Mouse (Mus musculus) thymus, adult 2 months (tissue): ENCODE measurements around the gene Dnah6. TPM values are rescaled to one million over a fixed set of nuclear protein-coding genes. Genes with fewer than 3 reads are reported as not detected.
A peak's percentile ranks its signal among the peaks of the same experiment; 100 is the strongest.

Experiments
- DNase-seq: peaks from one replicate; pipeline ENCODE4 v3.0.0; 2021
- H3K27ac ChIP-seq: fragments of 200-500 bp; 2 replicates; pipeline ENCODE4 v1.5.1; 2012; ENCODE audit warnings: low read length, control low read depth; ENCODE audit not compliant: control insufficient read depth, insufficient read depth
- H3K27me3 ChIP-seq: fragments of 200-500 bp; 2 replicates; pipeline ENCODE4 v1.6.1; 2012; ENCODE audit warnings: mild to moderate bottlenecking, low read length, moderate library complexity, mixed read lengths; ENCODE audit not compliant: control insufficient read depth, insufficient read depth
- H3K36me3 ChIP-seq: fragments of 200-500 bp; 2 replicates; pipeline ENCODE4 v1.6.1; 2012; ENCODE audit warnings: mild to moderate bottlenecking, low read length, moderate library complexity; ENCODE audit not compliant: control insufficient read depth, insufficient read depth
- H3K4me1 ChIP-seq: fragments of 200-500 bp; replicated peaks from 2 replicates; pipeline ENCODE4 v1.6.1; 2012; ENCODE audit warnings: low read length; ENCODE audit not compliant: control insufficient read depth, insufficient read depth
- H3K4me3 ChIP-seq: fragments of 200-500 bp; 2 replicates; pipeline ENCODE4 v1.5.1; 2012; ENCODE audit warnings: mild to moderate bottlenecking, low read length, control low read depth, moderate library complexity; ENCODE audit not compliant: control insufficient read depth, insufficient read depth
- CTCF ChIP-seq: fragments of 200-500 bp; IDR thresholded peaks from 2 replicates; pipeline ENCODE4 v1.5.1; 2012; ENCODE audit warnings: mild to moderate bottlenecking, control low read depth, low read length, moderate library complexity, borderline replicate concordance; ENCODE audit not compliant: control insufficient read depth, poor library complexity, insufficient read depth; ENCODE audit errors: extremely low read depth
- POLR2A ChIP-seq: fragments of 200-500 bp; IDR thresholded peaks from 2 replicates; pipeline ENCODE4 v1.6.1; 2012; ENCODE audit warnings: mild to moderate bottlenecking, low read length, control low read depth, moderate library complexity; ENCODE audit not compliant: control insufficient read depth, poor library complexity, insufficient read depth; ENCODE audit errors: extremely low read depth
- WGBS: fragments of 180-500 bp; shearing (Covaris S2); methylation state at CpG from one replicate; pipeline ENCODE4 v1.1.7; 2018; 5-methylcytosine and 5-hydroxymethylcytosine counted together
- polyA plus RNA-seq: library from polyadenylated mRNA; depleted of rRNA; stranded (reverse); fragments of >200 nt; gene quantifications from 2 replicates; pipeline ENCODE4 v1.2.3, GENCODE M21; 2012

The Dnah6 gene
- polyA plus RNA-seq, 1 experiment = 0.11 TPM

GRCm38 (mm10) chr6:72993688-72994082 lies 227.8 kb downstream of the Dnah6 start:
- TF ChIP-seq POLR2A (no peak), CTCF (no peak)
- DNase-seq = no peak
- no peaks in the 10 kb centered on the region for H3K36me3 ChIP-seq
- H3K27me3 ChIP-seq = no peaks in the 10 kb centered on the region
- 0 out of 2 replicates have a peak overlapping the region, but pooled peaks have one; percentile 17 for H3K4me3 ChIP-seq
- peak overlapping the region; percentile 86 for H3K27ac ChIP-seq
- 8% methylated on average over 5 of the region's 5 CpGs for WGBS
- peaks cover 38% of the 10 kb centered on the region for H3K4me1 ChIP-seq

- Histone ChIP-seq H3K36me3 (no peaks in the 10 kb centered on the region), H3K27ac (peak overlapping the region; percentile 86), H3K27me3 (no peaks in the 10 kb centered on the region), H3K4me3 (peak overlapping the region; percentile 17; the same call in 1 of the 2 replicates), H3K4me1 (peaks cover 40% of the 10 kb centered on the region)
- peak; percentile 77 for DNase-seq
- TF ChIP-seq CTCF (no peak), POLR2A (no peak)
- 5% methylated on average over 8 of the region's 8 CpGs for WGBS
These were observed 228.3 kb downstream of the Dnah6 start for GRCm38 (mm10) chr6:72993054-72993687.

GRCm38 (mm10) chr6:72990206-72990605 lies 231.2 kb downstream of the Dnah6 start:
- DNase-seq = peak; percentile 27
- Histone ChIP-seq H3K27me3 (no peaks in the 10 kb centered on the region), H3K27ac (no peak overlapping the region), H3K4me1 (peaks cover 37% of the 10 kb centered on the region), H3K4me3 (no peak overlapping the region), H3K36me3 (no peaks in the 10 kb centered on the region)
- WGBS = 36% methylated on average over 5 of the region's 5 CpGs
- TF ChIP-seq CTCF (no peak), POLR2A (no peak)

DNA sequence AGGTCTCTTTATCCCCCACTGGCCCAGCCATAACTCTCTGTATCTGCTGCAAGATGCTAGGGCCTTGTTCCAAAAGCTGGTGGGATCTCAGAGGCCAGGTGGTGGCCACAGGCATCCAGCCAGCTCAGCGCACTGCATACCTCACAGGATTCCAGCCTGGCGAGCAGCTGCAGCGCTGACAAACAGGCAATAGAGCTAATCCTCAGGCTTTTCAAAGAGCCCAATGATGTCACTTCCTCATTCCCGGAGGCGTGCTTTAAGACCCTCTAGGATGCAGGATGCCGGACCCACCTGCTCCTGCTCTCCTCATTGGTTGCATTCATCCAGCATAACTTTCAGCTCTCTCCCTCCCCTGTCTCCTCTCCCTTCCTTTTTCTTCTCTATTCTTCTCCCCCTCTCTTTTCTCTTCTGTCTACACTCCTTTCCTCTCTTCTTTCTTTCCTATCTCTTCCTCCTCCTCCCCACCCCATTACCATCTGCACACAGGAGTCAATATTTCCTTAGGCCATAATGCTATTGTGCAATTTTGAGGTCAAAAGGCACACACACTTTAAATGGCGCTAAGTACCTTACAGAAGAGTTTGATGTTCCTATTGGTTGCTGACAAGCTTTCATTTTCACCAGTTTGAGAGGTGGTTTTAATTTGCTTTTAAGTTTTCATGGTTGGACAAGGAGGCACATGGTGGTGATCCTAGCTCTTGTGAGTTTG lies 232.3 kb downstream of the Dnah6 start:
- TF ChIP-seq CTCF (no peak), POLR2A (no peak)
- WGBS = 61% methylated on average over 7 of the region's 7 CpGs
- DNase-seq = no peak

GRCm38 (mm10) chr6:72982506-72982905 lies 238.9 kb downstream of the Dnah6 start:
- Histone ChIP-seq H3K4me1 (peaks cover 3% of the 10 kb centered on the region; the same call in 1 of the 2 replicates), H3K27me3 (no peaks in the 10 kb centered on the region), H3K4me3 (no peak overlapping the region), H3K27ac (no peak overlapping the region), H3K36me3 (no peaks in the 10 kb centered on the region)
- TF ChIP-seq CTCF (no peak), POLR2A (no peak)
- no peak for DNase-seq
- WGBS = 88% methylated on average over 4 of the region's 4 CpGs

More for the DNA sequence above, 232.3 kb downstream of the Dnah6 start:
- Histone ChIP-seq H3K27me3 (no peaks in the 10 kb centered on the region), H3K4me3 (no peak overlapping the region), H3K27ac (no peak overlapping the region), H3K4me1 (peaks cover 33% of the 10 kb centered on the region), H3K36me3 (no peaks in the 10 kb centered on the region)

GRCm38 (mm10) chr6:72981851-72982250 lies 239.6 kb downstream of the Dnah6 start:
- Histone ChIP-seq H3K4me1 (peaks cover 3% of the 10 kb centered on the region; the same call in 1 of the 2 replicates), H3K27me3 (no peaks in the 10 kb centered on the region), H3K4me3 (no peak overlapping the region), H3K36me3 (no peaks in the 10 kb centered on the region), H3K27ac (no peak overlapping the region)
- TF ChIP-seq CTCF (no peak), POLR2A (no peak)
- DNase-seq = no peak
- 18% methylated on average over 6 of the region's 6 CpGs for WGBS
